Mouse (Mus musculus): Measurements from ENCODE around the gene Stradb. TPM values are rescaled to one million over a fixed set of nuclear protein-coding genes. Genes with fewer than 3 reads are reported as not detected.

Stradb gene
- polyA plus RNA-seq (2012; rRNA removed), result 26.5 and 27.7 TPM in 2 replicates

GRCm38 (mm10) chr1:58973366-58974221, at the start of gene Stradb, which contains the start of gene Trak2:
Gene Stradb (plus strand): TSS chr1:58973522.
Gene Trak2 (minus strand): TSS chr1:58973430.
- TF ChIP-seq CTCF (IDR thresholded peaks at IDR 0.05; ENCODE audit: borderline replicate concordance, insufficient read depth, low read depth, low read length) (no peak), POLR2A (IDR thresholded peaks at IDR 0.05; ENCODE audit: borderline replicate concordance, insufficient read depth, low read length) (peak; percentile 50; the same call in 1 of the 2 replicates)
- Histone ChIP-seq H3K4me3 (replicated peaks; ENCODE audit: insufficient read depth, low read depth, low read length) (peak within 1 kb of the TSS; percentile 93), H3K27me3 (ENCODE audit: control insufficient read depth, insufficient read depth, low read length) (no peaks in the 10 kb centered on the region), H3K4me1 (ENCODE audit: control insufficient read depth, insufficient read depth, low read length) (peaks cover 8% of the 10 kb centered on the region; the same call in 1 of the 2 replicates), H3K27ac (ENCODE audit: insufficient read depth, low read length) (peak within 1 kb of the TSS; percentile 90)
- DNase-seq, result peak; percentile 95 to 96
- under 1% methylated on average over 69 of the region's 69 CpGs for WGBS

GRCm38 (mm10) chr1:58926664-58927063, 46.7 kb upstream of the Stradb start:
- 98% methylated on average over 5 of the region's 5 CpGs for WGBS
- no peak overlapping the region for H3K4me3 ChIP-seq (replicated peaks; ENCODE audit: insufficient read depth, low read depth, low read length)
- no peaks in the 10 kb centered on the region for H3K4me1 ChIP-seq (ENCODE audit: control insufficient read depth, insufficient read depth, low read length)
- no peaks in the 10 kb centered on the region for H3K27me3 ChIP-seq (ENCODE audit: control insufficient read depth, insufficient read depth, low read length)
- TF ChIP-seq CTCF (IDR thresholded peaks at IDR 0.05; ENCODE audit: borderline replicate concordance, insufficient read depth, low read depth, low read length), result no peak
- H3K27ac ChIP-seq (ENCODE audit: insufficient read depth, low read length), result no peak overlapping the region
- DNase-seq, result no peak

GRCm38 (mm10) chr1:58936746-58937605, 36.3 kb upstream of the Stradb start:
- WGBS, result 62% methylated on average over 10 of the region's 10 CpGs
- TF ChIP-seq POLR2A (IDR thresholded peaks at IDR 0.05; ENCODE audit: borderline replicate concordance, insufficient read depth, low read length), result no peak
- no peak for TF ChIP-seq CTCF (IDR thresholded peaks at IDR 0.05; ENCODE audit: borderline replicate concordance, insufficient read depth, low read depth, low read length)
- DNase-seq, result no peak
- Histone ChIP-seq H3K27ac (ENCODE audit: insufficient read depth, low read length) (no peak overlapping the region), H3K27me3 (ENCODE audit: control insufficient read depth, insufficient read depth, low read length) (no peaks in the 10 kb centered on the region), H3K4me3 (replicated peaks; ENCODE audit: insufficient read depth, low read depth, low read length) (no peak overlapping the region), H3K4me1 (ENCODE audit: control insufficient read depth, insufficient read depth, low read length) (peaks cover 3% of the 10 kb centered on the region; the same call in 1 of the 2 replicates)

- no peaks in the 10 kb centered on the region for H3K27me3 ChIP-seq (ENCODE audit: control insufficient read depth, insufficient read depth, low read length)
- H3K4me3 ChIP-seq (replicated peaks; ENCODE audit: insufficient read depth, low read depth, low read length), result no peak overlapping the region
- 54% methylated on average over 9 of the region's 9 CpGs for WGBS
- no peak overlapping the region for H3K27ac ChIP-seq (ENCODE audit: insufficient read depth, low read length)
- no peak for TF ChIP-seq POLR2A (IDR thresholded peaks at IDR 0.05; ENCODE audit: borderline replicate concordance, insufficient read depth, low read length)
- no peak for TF ChIP-seq CTCF (IDR thresholded peaks at IDR 0.05; ENCODE audit: borderline replicate concordance, insufficient read depth, low read depth, low read length)
- DNase-seq, result no peak
- peaks cover 3% of the 10 kb centered on the region; the same call in 1 of the 2 replicates for H3K4me1 ChIP-seq (ENCODE audit: control insufficient read depth, insufficient read depth, low read length)
These were observed 35.7 kb upstream of the Stradb start for GRCm38 (mm10) chr1:58937606-58938099.

- 95% methylated on average over 2 of the region's 2 CpGs for WGBS
- no peak overlapping the region for H3K4me3 ChIP-seq (replicated peaks; ENCODE audit: insufficient read depth, low read depth, low read length)
- H3K4me1 ChIP-seq (ENCODE audit: control insufficient read depth, insufficient read depth, low read length), result no peaks in the 10 kb centered on the region; the same call in 1 of the 2 replicates
- no peak overlapping the region for H3K27ac ChIP-seq (ENCODE audit: insufficient read depth, low read length)
- no peak for DNase-seq
- TF ChIP-seq CTCF (IDR thresholded peaks at IDR 0.05; ENCODE audit: borderline replicate concordance, insufficient read depth, low read depth, low read length), result no peak
- no peak for TF ChIP-seq POLR2A (IDR thresholded peaks at IDR 0.05; ENCODE audit: borderline replicate concordance, insufficient read depth, low read length)
- no peaks in the 10 kb centered on the region for H3K27me3 ChIP-seq (ENCODE audit: control insufficient read depth, insufficient read depth, low read length)
These were observed 27.8 kb upstream of the Stradb start for GRCm38 (mm10) chr1:58945523-58945922.

GRCm38 (mm10) chr1:58945960-58946670, 27.2 kb upstream of the Stradb start:
- no peak for DNase-seq
- WGBS, result 94% methylated on average over 7 of the region's 7 CpGs
- no peak overlapping the region for H3K4me3 ChIP-seq (replicated peaks; ENCODE audit: insufficient read depth, low read depth, low read length)
- H3K4me1 ChIP-seq (ENCODE audit: control insufficient read depth, insufficient read depth, low read length), result no peaks in the 10 kb centered on the region; the same call in 1 of the 2 replicates
- H3K27ac ChIP-seq (ENCODE audit: insufficient read depth, low read length), result no peak overlapping the region
- no peaks in the 10 kb centered on the region for H3K27me3 ChIP-seq (ENCODE audit: control insufficient read depth, insufficient read depth, low read length)
- TF ChIP-seq POLR2A (IDR thresholded peaks at IDR 0.05; ENCODE audit: borderline replicate concordance, insufficient read depth, low read length), result no peak
- no peak for TF ChIP-seq CTCF (IDR thresholded peaks at IDR 0.05; ENCODE audit: borderline replicate concordance, insufficient read depth, low read depth, low read length)

GRCm38 (mm10) chr1:58946718-58947117, 26.6 kb upstream of the Stradb start:
- H3K4me1 ChIP-seq (ENCODE audit: control insufficient read depth, insufficient read depth, low read length), result no peaks in the 10 kb centered on the region; the same call in 1 of the 2 replicates
- no peak overlapping the region for H3K4me3 ChIP-seq (replicated peaks; ENCODE audit: insufficient read depth, low read depth, low read length)
- no peak for TF ChIP-seq CTCF (IDR thresholded peaks at IDR 0.05; ENCODE audit: borderline replicate concordance, insufficient read depth, low read depth, low read length)
- no peak for TF ChIP-seq POLR2A (IDR thresholded peaks at IDR 0.05; ENCODE audit: borderline replicate concordance, insufficient read depth, low read length)
- no peaks in the 10 kb centered on the region for H3K27me3 ChIP-seq (ENCODE audit: control insufficient read depth, insufficient read depth, low read length)
- no peak overlapping the region for H3K27ac ChIP-seq (ENCODE audit: insufficient read depth, low read length)
- no peak for DNase-seq
- WGBS, result 78% methylated on average over 9 of the region's 9 CpGs
